Mouse (Mus musculus) megakaryocyte, embryonic 14.5 days (primary cell): ENCODE data around the gene Nelfcd.

ENCODE experiments used
- FLI1 ChIP-seq: IDR thresholded peaks from 2 replicates; pipeline ENCODE4 v1.6.1; 2012; ENCODE audit warnings: low read length, inconsistent platforms, mixed read lengths
- GATA1 ChIP-seq: IDR thresholded peaks from 3 replicates; pipeline ENCODE4 v1.6.1; 2012; ENCODE audit warnings: mixed read lengths, low read length, inconsistent platforms, borderline replicate concordance

- TF ChIP-seq FLI1 (no peak), GATA1 (no peak)
Observed at GRCm38 (mm10) chr2:174413127-174413526, 2.5 kb upstream of the Nelfcd start.
